Mouse (Mus musculus): ENCODE measurements around the gene Tagln2. TPM values are rescaled to one million over a fixed set of nuclear protein-coding genes. Genes with fewer than 3 reads are reported as not detected.

The Tagln2 gene
- polyA plus RNA-seq, 1 experiment from 2014 or later: 374 TPM

DNA sequence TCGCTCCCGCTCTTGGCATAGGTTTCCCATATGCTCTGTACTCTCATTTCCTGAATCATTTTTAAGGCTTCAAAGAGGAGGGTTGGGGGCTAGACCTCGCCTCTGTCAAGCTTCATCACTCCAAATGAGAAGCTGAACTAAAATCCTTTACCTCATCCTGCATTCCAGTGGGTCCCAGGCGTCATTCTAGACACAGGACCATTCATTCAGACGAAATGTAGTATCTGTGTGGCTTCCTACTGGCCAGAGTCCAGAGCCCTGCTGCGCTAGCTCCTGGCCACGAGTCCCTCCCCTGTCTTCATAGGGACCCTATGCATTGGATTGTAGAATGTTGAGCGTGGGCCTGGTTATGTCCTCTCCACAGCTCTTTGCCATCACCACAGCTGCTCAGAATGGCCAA lies 4.9 kb downstream of the Tagln2 start:
- no peak overlapping the region for H3K4me2 ChIP-seq (replicated peaks; ENCODE audit: low read depth)

DNA sequence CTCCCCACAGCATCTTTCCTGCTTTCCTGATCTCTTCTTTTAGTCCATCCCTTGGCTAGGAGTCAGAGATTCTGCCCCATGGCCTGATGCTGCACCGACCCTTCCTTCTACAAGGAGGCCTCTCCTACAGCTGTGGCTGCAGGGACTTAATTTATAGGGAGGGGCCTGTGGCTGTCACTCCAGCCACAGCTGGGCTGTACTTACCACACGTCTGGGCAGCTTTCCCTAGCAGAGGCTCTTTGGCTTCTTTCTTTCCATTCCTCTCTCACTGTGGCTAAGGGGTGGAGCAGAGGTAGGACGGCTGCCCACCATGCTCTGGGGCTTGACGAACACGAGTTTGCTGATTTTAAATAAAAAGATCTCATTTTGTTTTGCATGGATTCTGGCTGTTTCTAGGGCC lies 7.2 kb downstream of the Tagln2 start:
- H3K9me3 ChIP-seq (ENCODE audit: control insufficient read depth): no peaks in the 10 kb centered on the region
- no peak overlapping the region for H3K4me3 ChIP-seq (ENCODE audit: low read depth, low read length)
- H3K4me1 ChIP-seq (replicated peaks; ENCODE audit: control insufficient read depth, insufficient read depth, low read length): peaks cover 14% of the 10 kb centered on the region
- H3K27me3 ChIP-seq (replicated peaks; ENCODE audit: control insufficient read depth, insufficient read depth, low read length): no peaks in the 10 kb centered on the region
- no peak for ATAC-seq
- no peak for TF ChIP-seq CTCF (IDR thresholded peaks at IDR 0.05; ENCODE audit: low read depth)
- H3K27ac ChIP-seq (ENCODE audit: low read depth, low read length): no peak overlapping the region
- no peak overlapping the region for H3K4me2 ChIP-seq (replicated peaks; ENCODE audit: low read depth)
- no peak overlapping the region for H3K9ac ChIP-seq (ENCODE audit: low read depth, low read length)
- H3K36me3 ChIP-seq (ENCODE audit: control insufficient read depth, insufficient read depth): peaks cover 41% of the 10 kb centered on the region
- WGBS: 54% methylated on average over 5 of the region's 5 CpGs

More for the DNA sequence above, 4.9 kb downstream of the Tagln2 start:
- Histone ChIP-seq H3K9me3 (ENCODE audit: control insufficient read depth) (no peaks in the 10 kb centered on the region), H3K9ac (ENCODE audit: low read depth, low read length) (no peak overlapping the region), H3K4me3 (ENCODE audit: low read depth, low read length) (no peak overlapping the region), H3K36me3 (ENCODE audit: control insufficient read depth, insufficient read depth) (peaks cover 41% of the 10 kb centered on the region), H3K4me1 (replicated peaks; ENCODE audit: control insufficient read depth, insufficient read depth, low read length) (peaks cover 17% of the 10 kb centered on the region), H3K27ac (ENCODE audit: low read depth, low read length) (no peak overlapping the region), H3K27me3 (replicated peaks; ENCODE audit: control insufficient read depth, insufficient read depth, low read length) (no peaks in the 10 kb centered on the region)
- no peak for ATAC-seq
- no peak for TF ChIP-seq CTCF (IDR thresholded peaks at IDR 0.05; ENCODE audit: low read depth)
- 80% methylated on average over 8 of the region's 8 CpGs for WGBS

DNA sequence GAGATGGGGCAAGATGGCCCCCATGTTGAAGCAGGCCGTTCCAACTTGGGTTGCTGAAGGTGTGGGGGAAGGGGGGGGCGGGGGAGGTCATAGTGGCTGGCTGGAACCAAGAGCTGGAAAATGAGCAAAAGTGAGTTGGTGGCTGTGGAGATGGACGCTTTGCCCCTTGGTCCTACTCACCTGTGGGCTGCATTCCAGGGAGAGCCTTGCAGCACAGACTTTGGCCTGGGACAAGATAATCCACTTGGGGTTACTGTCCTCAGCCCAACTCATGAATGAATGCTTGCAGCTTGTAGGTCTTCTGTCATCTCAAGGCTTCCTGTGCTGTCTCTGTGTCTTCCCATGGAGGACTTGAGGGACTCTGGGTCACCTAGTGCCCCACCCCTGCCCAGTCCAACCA lies 7.9 kb downstream of the Tagln2 start:
- Histone ChIP-seq H3K9ac (ENCODE audit: low read depth, low read length) (no peak overlapping the region), H3K4me3 (ENCODE audit: low read depth, low read length) (no peak overlapping the region), H3K27me3 (replicated peaks; ENCODE audit: control insufficient read depth, insufficient read depth, low read length) (no peaks in the 10 kb centered on the region), H3K4me1 (replicated peaks; ENCODE audit: control insufficient read depth, insufficient read depth, low read length) (peaks cover 7% of the 10 kb centered on the region), H3K27ac (ENCODE audit: low read depth, low read length) (no peak overlapping the region), H3K36me3 (ENCODE audit: control insufficient read depth, insufficient read depth) (peaks cover 41% of the 10 kb centered on the region), H3K4me2 (replicated peaks; ENCODE audit: low read depth) (no peak overlapping the region), H3K9me3 (ENCODE audit: control insufficient read depth) (no peaks in the 10 kb centered on the region)
- no peak for TF ChIP-seq CTCF (IDR thresholded peaks at IDR 0.05; ENCODE audit: low read depth)
- ATAC-seq: no peak
- 92% methylated on average over 3 of the region's 3 CpGs for WGBS

DNA sequence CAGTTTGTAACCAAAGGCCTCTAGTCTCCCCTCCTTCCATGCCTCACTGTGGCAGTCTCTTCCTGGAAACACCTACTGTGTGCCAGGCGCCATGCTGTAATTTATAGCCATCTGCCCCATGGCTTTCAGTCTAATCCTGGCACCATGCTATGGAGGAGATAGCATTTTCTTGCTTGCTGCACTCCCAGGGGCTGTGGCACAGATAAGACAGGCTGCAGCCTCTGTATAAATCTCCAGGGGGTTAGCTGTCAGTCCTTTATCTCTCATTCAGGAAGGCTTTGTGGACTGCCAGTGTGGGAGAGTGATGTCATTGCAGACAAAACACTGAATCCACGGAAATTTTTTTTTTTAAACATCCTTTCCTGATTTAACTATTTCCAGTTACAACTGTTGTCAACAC lies 8.3 kb downstream of the Tagln2 start:
- no peak for TF ChIP-seq CTCF (IDR thresholded peaks at IDR 0.05; ENCODE audit: low read depth)
- H3K9me3 ChIP-seq (ENCODE audit: control insufficient read depth): no peaks in the 10 kb centered on the region
- H3K4me3 ChIP-seq (ENCODE audit: low read depth, low read length): no peak overlapping the region
- no peak overlapping the region for H3K27ac ChIP-seq (ENCODE audit: low read depth, low read length)
- 52% methylated on average over 2 of the region's 2 CpGs for WGBS
- no peak overlapping the region for H3K4me2 ChIP-seq (replicated peaks; ENCODE audit: low read depth)
- peaks cover 6% of the 10 kb centered on the region for H3K4me1 ChIP-seq (replicated peaks; ENCODE audit: control insufficient read depth, insufficient read depth, low read length)
- peaks cover 41% of the 10 kb centered on the region for H3K36me3 ChIP-seq (ENCODE audit: control insufficient read depth, insufficient read depth)
- H3K27me3 ChIP-seq (replicated peaks; ENCODE audit: control insufficient read depth, insufficient read depth, low read length): no peaks in the 10 kb centered on the region
- H3K9ac ChIP-seq (ENCODE audit: low read depth, low read length): no peak overlapping the region
- ATAC-seq: no peak

DNA sequence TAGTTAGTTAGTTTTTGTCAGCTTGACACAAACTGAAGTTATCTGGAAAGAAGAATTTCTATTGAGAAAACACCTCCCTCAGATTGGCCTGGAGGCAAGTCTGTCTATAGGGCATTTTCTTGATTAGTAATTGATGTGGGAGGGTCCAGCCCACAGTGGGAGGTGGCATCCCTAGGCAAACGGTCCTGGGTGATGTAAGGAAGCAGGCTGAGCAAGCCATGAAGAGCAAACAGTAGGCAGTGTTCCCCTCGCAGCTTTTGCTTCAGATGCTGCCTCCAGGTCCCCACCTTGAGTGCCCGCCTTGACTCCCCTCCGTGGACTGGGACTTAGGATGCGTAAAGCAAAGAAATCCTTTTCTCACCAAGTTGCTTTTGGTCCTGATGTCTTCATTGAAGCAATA lies 9.4 kb downstream of the Tagln2 start:
- H3K27ac ChIP-seq (ENCODE audit: low read depth, low read length): peak overlapping the region; percentile 28; the same call in 1 of the 2 replicates
- no peak overlapping the region for H3K9ac ChIP-seq (ENCODE audit: low read depth, low read length)
- no peak for TF ChIP-seq CTCF (IDR thresholded peaks at IDR 0.05; ENCODE audit: low read depth)
- H3K4me1 ChIP-seq (replicated peaks; ENCODE audit: control insufficient read depth, insufficient read depth, low read length): peaks cover 3% of the 10 kb centered on the region; the same call in 1 of the 2 replicates
- peaks cover 41% of the 10 kb centered on the region for H3K36me3 ChIP-seq (ENCODE audit: control insufficient read depth, insufficient read depth)
- 68% methylated on average over 5 of the region's 5 CpGs for WGBS
- no peaks in the 10 kb centered on the region for H3K27me3 ChIP-seq (replicated peaks; ENCODE audit: control insufficient read depth, insufficient read depth, low read length)
- no peak overlapping the region for H3K4me3 ChIP-seq (ENCODE audit: low read depth, low read length)
- no peaks in the 10 kb centered on the region for H3K9me3 ChIP-seq (ENCODE audit: control insufficient read depth)
- no peak overlapping the region for H3K4me2 ChIP-seq (replicated peaks; ENCODE audit: low read depth)
- ATAC-seq: no peak

DNA sequence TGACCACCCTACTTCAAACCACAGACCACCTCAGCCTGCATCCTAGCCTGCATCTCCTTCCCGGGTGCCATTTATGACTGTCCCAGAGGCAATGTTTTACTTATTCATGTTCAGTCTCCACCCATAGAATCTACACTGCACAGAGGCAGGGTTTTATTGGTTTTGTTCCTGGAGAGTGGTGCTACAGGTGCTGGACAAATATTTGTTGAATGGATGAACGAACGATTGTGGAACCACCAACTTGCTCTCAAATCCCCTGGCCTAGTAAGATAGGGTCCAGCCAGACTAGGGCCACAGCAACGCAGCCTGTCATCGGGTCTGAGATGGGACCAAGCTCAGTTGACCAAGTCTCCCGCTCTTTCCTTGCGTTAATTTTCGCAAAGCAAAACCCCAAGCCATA lies 10.1 kb downstream of the Tagln2 start:
- no peaks in the 10 kb centered on the region for H3K27me3 ChIP-seq (replicated peaks; ENCODE audit: control insufficient read depth, insufficient read depth, low read length)
- peak; percentile 37 for ATAC-seq
- H3K36me3 ChIP-seq (ENCODE audit: control insufficient read depth, insufficient read depth): peaks cover 38% of the 10 kb centered on the region
- WGBS: 29% methylated on average over 8 of the region's 8 CpGs
- no peak for TF ChIP-seq CTCF (IDR thresholded peaks at IDR 0.05; ENCODE audit: low read depth)
- H3K9ac ChIP-seq (ENCODE audit: low read depth, low read length): no peak overlapping the region
- H3K4me1 ChIP-seq (replicated peaks; ENCODE audit: control insufficient read depth, insufficient read depth, low read length): peaks cover 5% of the 10 kb centered on the region; the same call in 1 of the 2 replicates
- peak overlapping the region; percentile 41; the same call in 1 of the 2 replicates for H3K27ac ChIP-seq (ENCODE audit: low read depth, low read length)
- H3K9me3 ChIP-seq (ENCODE audit: control insufficient read depth): no peaks in the 10 kb centered on the region
- H3K4me2 ChIP-seq (replicated peaks; ENCODE audit: low read depth): peak overlapping the region; percentile 54
- H3K4me3 ChIP-seq (ENCODE audit: low read depth, low read length): no peak overlapping the region
